Mouse (Mus musculus) liver, embryonic 16.5 days (tissue): Measurements from ENCODE around the gene Phgdh. TPM values are rescaled to one million over a fixed set of nuclear protein-coding genes. Genes with fewer than 3 reads are reported as not detected.

Experiments used
- ATAC-seq: fragments of 200-750 bp; cut with Nextera tagmentation; 2 replicates; pipeline ENCODE4 v1.8.0; 2017; ENCODE audit warnings: low read depth, mild to moderate bottlenecking, moderate number of reproducible peaks, moderate library complexity
- H3K27ac ChIP-seq: fragments of 300-500 bp; sonication (generic); 2 replicates; pipeline ENCODE4 v1.5.1; 2014; ENCODE audit warnings: mild to moderate bottlenecking, low read length
- H3K27me3 ChIP-seq: fragments of 300-500 bp; sonication (generic); 2 replicates; pipeline ENCODE4 v1.6.1; 2014; ENCODE audit warnings: low read depth, low read length, mixed read lengths; ENCODE audit not compliant: control insufficient read depth, insufficient read depth
- H3K36me3 ChIP-seq: fragments of 300-500 bp; sonication (generic); 2 replicates; pipeline ENCODE4 v1.6.1; 2014; ENCODE audit warnings: mild to moderate bottlenecking; ENCODE audit not compliant: control insufficient read depth, insufficient read depth
- H3K4me1 ChIP-seq: fragments of 300-500 bp; sonication (generic); 2 replicates; pipeline ENCODE4 v1.6.1; 2014; ENCODE audit warnings: low read depth, low read length, mixed read lengths; ENCODE audit not compliant: control insufficient read depth
- H3K4me2 ChIP-seq: fragments of 300-500 bp; sonication (generic); 2 replicates; pipeline ENCODE4 v1.6.1; 2014; ENCODE audit warnings: low read depth, low read length, mixed read lengths
- H3K4me3 ChIP-seq: fragments of 300-500 bp; sonication (generic); 2 replicates; pipeline ENCODE4 v1.5.1; 2014; ENCODE audit warnings: low read depth, mild to moderate bottlenecking, low read length
- H3K9ac ChIP-seq: fragments of 300-500 bp; sonication (generic); 2 replicates; pipeline ENCODE4 v1.6.1; 2014; ENCODE audit warnings: low read depth, low read length
- H3K9me3 ChIP-seq: fragments of 300-500 bp; sonication (generic); replicated peaks from 2 replicates; pipeline ENCODE4 v1.6.1; 2016; ENCODE audit warnings: low read length; ENCODE audit not compliant: control insufficient read depth
- WGBS: fragments of 180-500 bp; shearing (Covaris S2); extraction: QIAGEN DNeasy Blood & Tissue Kit; methylation state at CpG from one replicate; pipeline ENCODE4 v1.1.7; 2014; ENCODE audit not compliant: insufficient replicate concordance; 5-methylcytosine and 5-hydroxymethylcytosine counted together
- polyA plus RNA-seq: library from polyadenylated mRNA; unstranded; fragments of >200 nt; fragmentation: Nextera tagmentation; extraction: Ambion mirVana; gene quantifications from 2 replicates; pipeline ENCODE4 v1.2.1, GENCODE M21; 2015

Gene Phgdh
- polyA plus RNA-seq, 1 experiment from 2014 or later = 179 TPM

DNA sequence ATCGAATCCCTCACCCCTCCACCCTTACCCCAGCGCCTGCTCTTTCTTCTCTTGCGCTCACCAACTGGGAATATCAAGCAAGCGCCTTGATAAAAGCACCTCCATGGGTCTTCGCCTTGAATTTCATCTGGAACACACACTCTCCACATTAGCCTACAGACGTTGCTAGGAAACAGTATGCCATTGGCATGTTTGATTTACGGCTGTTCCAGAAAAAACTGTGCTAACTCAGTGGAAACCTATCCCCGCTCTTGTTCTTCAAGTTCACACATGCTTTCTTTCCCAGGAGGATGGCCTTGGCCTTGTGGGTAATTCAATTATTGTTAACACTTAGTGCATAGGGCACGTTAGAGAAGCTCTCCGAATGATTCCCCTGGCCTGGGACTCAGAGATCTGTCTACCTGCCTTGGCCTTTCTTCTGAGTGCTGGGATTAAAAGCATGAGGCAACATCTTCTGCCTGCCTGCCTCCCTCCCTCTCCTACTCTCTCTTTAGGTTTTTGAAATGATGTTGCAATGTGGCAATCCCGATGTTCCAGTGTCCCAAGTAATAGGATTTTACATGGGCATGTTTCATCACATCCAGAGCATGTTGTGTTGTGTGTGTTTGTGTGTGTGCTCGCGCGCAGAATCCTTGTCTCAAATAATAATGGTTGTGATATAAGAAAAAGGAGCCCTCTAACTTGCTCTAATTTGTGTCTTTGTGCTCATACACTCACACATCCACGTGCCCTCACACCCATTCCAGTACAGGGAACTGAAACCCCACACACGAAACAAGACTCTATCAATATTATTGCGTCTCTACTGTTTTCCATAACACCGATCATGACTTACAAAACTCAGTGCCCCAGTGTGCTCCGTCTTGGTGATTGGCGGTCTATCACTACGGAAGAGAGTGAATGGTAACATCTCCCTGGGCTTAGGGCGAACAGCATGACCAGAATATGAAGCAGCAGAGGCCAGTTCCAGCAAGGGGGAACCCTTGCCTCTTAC lies 2.8 kb downstream of the Phgdh start:
- 55% methylated on average over 22 of the region's 22 CpGs for WGBS
- H3K27me3 ChIP-seq = no peaks in the 10 kb centered on the region
- no peak overlapping the region for H3K9ac ChIP-seq
- no peaks in the 10 kb centered on the region for H3K36me3 ChIP-seq
- no peak overlapping the region for H3K4me3 ChIP-seq
- H3K4me1 ChIP-seq = peaks cover 27% of the 10 kb centered on the region
- H3K9me3 ChIP-seq = no peaks in the 10 kb centered on the region
- H3K27ac ChIP-seq = no peak overlapping the region
- H3K4me2 ChIP-seq = peak overlapping the region; percentile 86
- ATAC-seq = no peak

- no peak overlapping the region for H3K4me2 ChIP-seq
- WGBS = 19% methylated on average over 7 of the region's 7 CpGs
- H3K27me3 ChIP-seq = no peaks in the 10 kb centered on the region
- H3K9ac ChIP-seq = no peak overlapping the region
- peak overlapping the region; percentile 17 for H3K27ac ChIP-seq
- no peaks in the 10 kb centered on the region for H3K9me3 ChIP-seq
- ATAC-seq = no peak
- no peak overlapping the region for H3K4me3 ChIP-seq
- H3K36me3 ChIP-seq = no peaks in the 10 kb centered on the region
- peaks cover 27% of the 10 kb centered on the region for H3K4me1 ChIP-seq
Observed at GRCm38 (mm10) chr3:98335886-98336285, 3.9 kb downstream of the Phgdh start.

DNA sequence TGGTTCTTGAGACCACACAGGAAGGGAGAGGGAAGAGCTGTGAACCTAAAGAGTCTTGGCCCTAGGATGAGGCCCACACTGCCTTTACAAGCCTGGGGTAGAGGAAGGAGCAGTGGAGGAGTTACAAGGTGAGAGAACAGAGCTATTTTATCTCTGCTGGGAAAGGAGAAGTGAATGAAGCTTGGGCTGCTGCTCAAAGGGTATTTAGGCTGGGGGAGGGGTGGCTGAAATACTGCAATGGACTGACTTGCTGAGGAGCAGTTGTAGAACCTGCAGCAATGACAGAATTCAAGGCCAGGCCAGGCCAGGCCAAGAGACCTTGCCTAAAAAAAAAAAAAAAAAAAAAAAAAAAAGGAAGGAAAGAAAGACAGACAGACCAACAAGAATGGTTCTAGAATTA lies 4.5 kb downstream of the Phgdh start:
- H3K4me3 ChIP-seq = no peak overlapping the region
- no peak overlapping the region for H3K4me2 ChIP-seq
- peaks cover 27% of the 10 kb centered on the region for H3K4me1 ChIP-seq
- H3K27ac ChIP-seq = peak overlapping the region; percentile 17; the same call in 1 of the 2 replicates
- H3K9ac ChIP-seq = no peak overlapping the region
- ATAC-seq = no peak
- H3K36me3 ChIP-seq = no peaks in the 10 kb centered on the region
- no peaks in the 10 kb centered on the region for H3K27me3 ChIP-seq
- H3K9me3 ChIP-seq = no peaks in the 10 kb centered on the region

- Histone ChIP-seq H3K9ac (no peak overlapping the region), H3K4me3 (no peak overlapping the region), H3K4me1 (peaks cover 23% of the 10 kb centered on the region), H3K4me2 (no peak overlapping the region), H3K27me3 (no peaks in the 10 kb centered on the region), H3K36me3 (no peaks in the 10 kb centered on the region), H3K27ac (0 out of 2 replicates have a peak overlapping the region, but pooled peaks have one; percentile 14), H3K9me3 (no peaks in the 10 kb centered on the region)
- ATAC-seq = peak; percentile 62
- 57% methylated on average over 2 of the region's 2 CpGs for WGBS
Observed at GRCm38 (mm10) chr3:98334010-98334409, 5.8 kb downstream of the Phgdh start.

DNA sequence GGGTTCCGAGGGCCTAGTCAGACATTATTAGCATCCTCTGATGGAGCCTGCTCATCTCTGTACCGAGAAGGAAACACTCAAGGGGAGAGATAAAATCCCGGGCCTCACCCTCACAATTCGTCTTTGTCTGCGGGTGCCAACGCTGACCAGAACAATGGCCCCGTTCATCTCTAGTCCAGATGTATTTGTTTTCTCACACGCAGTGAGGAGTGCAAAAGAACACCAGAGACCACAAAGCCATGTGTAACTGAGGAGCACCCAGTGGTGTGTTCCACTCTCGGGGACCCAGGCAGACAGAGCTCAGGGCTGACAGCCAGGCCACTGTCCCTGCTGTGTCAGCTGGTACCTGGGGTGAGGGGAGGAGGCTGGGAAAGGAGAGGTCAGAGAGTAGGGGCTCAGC lies 15.6 kb downstream of the Phgdh start:
- no peak overlapping the region for H3K4me3 ChIP-seq
- H3K27me3 ChIP-seq = no peaks in the 10 kb centered on the region
- no peak overlapping the region for H3K4me2 ChIP-seq
- H3K27ac ChIP-seq = no peak overlapping the region
- peaks cover 3% of the 10 kb centered on the region; the same call in 1 of the 2 replicates for H3K36me3 ChIP-seq
- ATAC-seq = no peak
- 69% methylated on average over 9 of the region's 9 CpGs for WGBS
- no peak overlapping the region for H3K9ac ChIP-seq
- H3K9me3 ChIP-seq = no peaks in the 10 kb centered on the region
- no peaks in the 10 kb centered on the region for H3K4me1 ChIP-seq

DNA sequence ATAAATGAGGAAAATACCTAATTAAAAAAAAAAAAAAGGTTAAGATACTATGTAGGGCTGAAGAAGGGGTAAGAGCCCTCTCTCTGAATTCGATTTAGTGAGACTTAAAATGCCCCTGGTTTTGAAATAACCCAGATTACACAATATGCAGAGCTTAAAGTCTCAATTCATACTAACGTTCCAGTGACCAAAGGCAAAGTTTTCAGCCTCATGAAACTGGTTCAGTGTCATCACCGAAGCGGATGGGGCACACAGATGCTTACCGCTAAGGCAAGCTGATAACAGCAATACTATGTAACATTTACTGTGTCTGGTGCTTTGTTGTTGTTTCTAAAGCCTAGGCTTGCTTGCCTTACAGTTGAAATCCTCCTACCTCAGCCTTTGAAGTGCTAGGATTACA lies 17.6 kb downstream of the Phgdh start:
- Histone ChIP-seq H3K4me2 (no peak overlapping the region), H3K4me3 (no peak overlapping the region), H3K36me3 (peaks cover 3% of the 10 kb centered on the region; the same call in 1 of the 2 replicates), H3K9ac (no peak overlapping the region), H3K27me3 (no peaks in the 10 kb centered on the region), H3K9me3 (no peaks in the 10 kb centered on the region), H3K4me1 (no peaks in the 10 kb centered on the region), H3K27ac (no peak overlapping the region)
- ATAC-seq = no peak
- WGBS = 61% methylated on average over 5 of the region's 5 CpGs

DNA sequence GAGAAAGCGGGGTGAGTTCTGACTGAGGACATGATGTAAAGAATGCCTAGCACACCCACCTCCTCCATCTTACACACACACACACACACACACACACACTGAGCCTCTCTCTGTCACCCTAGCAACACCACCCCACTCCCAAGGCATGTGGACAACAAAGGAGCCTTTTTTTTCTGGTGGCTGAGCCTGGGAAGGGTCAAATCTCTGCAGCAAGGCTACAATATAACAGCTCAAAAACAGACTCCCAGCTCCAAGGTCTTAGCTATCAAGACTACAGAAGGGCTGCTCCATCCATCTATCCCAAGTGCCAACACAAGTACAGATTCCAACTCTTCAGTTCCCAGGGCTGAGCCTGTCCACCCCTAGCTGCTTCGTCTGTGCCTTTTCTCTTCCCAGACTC lies 20.6 kb downstream of the Phgdh start:
- WGBS = 67% methylated on average over 2 of the region's 2 CpGs
- peaks cover 3% of the 10 kb centered on the region; the same call in 1 of the 2 replicates for H3K36me3 ChIP-seq
- no peaks in the 10 kb centered on the region for H3K27me3 ChIP-seq
- ATAC-seq = no peak
- no peaks in the 10 kb centered on the region for H3K4me1 ChIP-seq
- no peak overlapping the region for H3K27ac ChIP-seq
- H3K9ac ChIP-seq = no peak overlapping the region
- no peak overlapping the region for H3K4me2 ChIP-seq
- no peaks in the 10 kb centered on the region for H3K9me3 ChIP-seq
- H3K4me3 ChIP-seq = no peak overlapping the region

DNA sequence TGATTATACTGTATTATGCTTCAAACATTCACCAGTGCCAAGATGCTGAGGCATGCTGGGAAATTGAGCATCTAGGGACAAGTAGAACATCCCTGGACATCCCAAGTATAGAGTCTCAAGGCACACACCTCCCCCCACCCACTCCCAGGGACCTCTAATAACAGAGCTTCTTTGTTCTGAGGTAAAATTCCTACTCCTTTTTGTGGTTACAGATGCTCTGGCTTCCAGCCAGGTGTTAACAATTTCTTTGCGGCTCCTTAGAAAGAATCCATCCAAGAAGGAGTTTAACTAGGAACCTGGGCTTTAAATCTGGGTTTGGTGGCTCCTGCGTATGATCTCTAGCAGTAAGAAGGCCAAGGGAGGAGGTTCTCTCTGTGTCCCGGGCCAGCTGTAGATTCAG lies 22.6 kb downstream of the Phgdh start:
- Histone ChIP-seq H3K4me2 (no peak overlapping the region), H3K4me1 (no peaks in the 10 kb centered on the region), H3K9ac (no peak overlapping the region), H3K27me3 (no peaks in the 10 kb centered on the region), H3K9me3 (no peaks in the 10 kb centered on the region), H3K36me3 (peaks cover 3% of the 10 kb centered on the region; the same call in 1 of the 2 replicates), H3K4me3 (no peak overlapping the region), H3K27ac (no peak overlapping the region)
- ATAC-seq = no peak
- WGBS = 76% methylated on average over 3 of the region's 3 CpGs

DNA sequence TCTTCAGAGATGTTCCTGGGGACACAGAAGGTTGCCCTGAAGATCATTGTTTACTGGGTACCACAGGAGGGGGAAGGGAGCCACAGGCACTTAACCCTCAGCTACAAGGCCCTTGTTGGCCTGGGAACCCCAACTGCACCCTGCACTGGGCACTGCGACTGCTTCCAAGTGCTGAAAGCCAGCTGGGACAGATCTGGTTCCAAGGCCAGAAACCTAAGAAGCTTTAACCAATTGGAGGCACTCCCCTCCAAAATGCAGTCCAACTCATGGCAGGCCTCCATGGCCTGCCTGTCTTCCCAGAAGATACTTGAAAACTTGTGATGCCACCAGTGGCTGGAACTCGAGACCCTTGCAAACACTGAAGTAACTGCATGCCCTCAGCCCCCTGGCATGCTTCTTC lies 24.6 kb downstream of the Phgdh start:
- peaks cover under 1% of the 10 kb centered on the region; the same call in 1 of the 2 replicates for H3K36me3 ChIP-seq
- H3K4me1 ChIP-seq = no peaks in the 10 kb centered on the region
- 50% methylated on average over 2 of the region's 2 CpGs for WGBS
- H3K9me3 ChIP-seq = no peaks in the 10 kb centered on the region
- H3K4me2 ChIP-seq = no peak overlapping the region
- no peak overlapping the region for H3K4me3 ChIP-seq
- H3K9ac ChIP-seq = no peak overlapping the region
- H3K27ac ChIP-seq = no peak overlapping the region
- no peaks in the 10 kb centered on the region for H3K27me3 ChIP-seq
- no peak for ATAC-seq
